Mouse (Mus musculus) neutrophil, adult 5-6 weeks (primary cell): Measurements from ENCODE around the gene Afap1. TPM values are rescaled to one million over a fixed set of nuclear protein-coding genes. Genes with fewer than 3 reads are reported as not detected.

Experiments
- ATAC-seq: fragments of 151-379, 151-347 bp; 2 replicates; pipeline ENCODE4 v1.8.0; 2017; ENCODE audit warnings: mild to moderate bottlenecking, moderate TSS enrichment; ENCODE audit not compliant: insufficient number of reproducible peaks, poor library complexity, low FRiP score, severe bottlenecking; ENCODE audit errors: extremely low read depth
- total RNA-seq: library from RNA; stranded (forward); fragments of 200-1000 nt; gene quantifications from 2 replicates; pipeline ENCODE4 v1.2.3, GENCODE M21; 2017

Gene Afap1
- total RNA-seq, 1 experiment from 2014 or later, result 4.2 TPM

GRCm38 (mm10) chr5:36006586-36006985 lies 113.5 kb downstream of the Afap1 start:
- ATAC-seq, result no peak

- ATAC-seq, result no peak
Observed at GRCm38 (mm10) chr5:36007649-36008048, 114.5 kb downstream of the Afap1 start.

- ATAC-seq, result no peak
Observed at GRCm38 (mm10) chr5:36009405-36009804, 116.3 kb downstream of the Afap1 start.

GRCm38 (mm10) chr5:36018366-36018765 lies 125.2 kb downstream of the Afap1 start:
- ATAC-seq, result no peak

- ATAC-seq, result no peak
Observed at GRCm38 (mm10) chr5:36021091-36021490, 128.0 kb downstream of the Afap1 start.

GRCm38 (mm10) chr5:36022361-36022760 lies 129.2 kb downstream of the Afap1 start:
- ATAC-seq, result no peak

- no peak for ATAC-seq
Observed at GRCm38 (mm10) chr5:36024003-36024685, 131.0 kb downstream of the Afap1 start.

GRCm38 (mm10) chr5:36025076-36025475 lies 132.0 kb downstream of the Afap1 start:
- ATAC-seq, result no peak

GRCm38 (mm10) chr5:36033531-36034426 lies 140.7 kb downstream of the Afap1 start:
- ATAC-seq, result 0 out of 2 replicates have a peak, but pooled peaks have one; percentile 32

- ATAC-seq, result no peak
Observed at GRCm38 (mm10) chr5:36039596-36039995, 146.5 kb downstream of the Afap1 start.

- no peak for ATAC-seq
Observed at GRCm38 (mm10) chr5:36040398-36041235, 147.5 kb downstream of the Afap1 start.

- ATAC-seq, result no peak
Observed at GRCm38 (mm10) chr5:36041236-36041562, 148.1 kb downstream of the Afap1 start.

GRCm38 (mm10) chr5:36041756-36042155 lies 148.6 kb downstream of the Afap1 start:
- ATAC-seq, result no peak

- no peak for ATAC-seq
Observed at GRCm38 (mm10) chr5:36043154-36043553, 150.0 kb downstream of the Afap1 start.

Other genes with a start within 250 kb of the Afap1 start
- gene Htra3, start 213.5 kb upstream of the Afap1 start, total RNA-seq, result not detected in 2 replicates
- gene Sh3tc1, start 153.3 kb upstream of the Afap1 start, total RNA-seq, result 11.3 and 11.8 TPM in 2 replicates
- gene Ablim2, start 135.4 kb upstream of the Afap1 start, total RNA-seq, result not detected in 2 replicates